Mouse (Mus musculus): ENCODE measurements around the gene Cdk12. TPM values are rescaled to one million over a fixed set of nuclear protein-coding genes. Genes with fewer than 3 reads are reported as not detected.
"Not testable (repeated sequence)": the region's sequence is repeated elsewhere in the genome, so short reads cannot be mapped to it uniquely, and the experiment has no call there.

Cdk12 gene
- total RNA-seq (2021), result 10 to 100 TPM; 38.5 to 41.9 TPM
- long read RNA-seq, experiment 1, partial matches to known transcripts, result 8 of 22 reads
- long read RNA-seq, experiment 1, other reads (novel, unspliced or antisense), result 14 of 22 reads
- long read RNA-seq, experiment 2, partial matches to known transcripts, result 0 of 6 reads
- long read RNA-seq, experiment 2, other reads (novel, unspliced or antisense), result 6 of 6 reads

DNA sequence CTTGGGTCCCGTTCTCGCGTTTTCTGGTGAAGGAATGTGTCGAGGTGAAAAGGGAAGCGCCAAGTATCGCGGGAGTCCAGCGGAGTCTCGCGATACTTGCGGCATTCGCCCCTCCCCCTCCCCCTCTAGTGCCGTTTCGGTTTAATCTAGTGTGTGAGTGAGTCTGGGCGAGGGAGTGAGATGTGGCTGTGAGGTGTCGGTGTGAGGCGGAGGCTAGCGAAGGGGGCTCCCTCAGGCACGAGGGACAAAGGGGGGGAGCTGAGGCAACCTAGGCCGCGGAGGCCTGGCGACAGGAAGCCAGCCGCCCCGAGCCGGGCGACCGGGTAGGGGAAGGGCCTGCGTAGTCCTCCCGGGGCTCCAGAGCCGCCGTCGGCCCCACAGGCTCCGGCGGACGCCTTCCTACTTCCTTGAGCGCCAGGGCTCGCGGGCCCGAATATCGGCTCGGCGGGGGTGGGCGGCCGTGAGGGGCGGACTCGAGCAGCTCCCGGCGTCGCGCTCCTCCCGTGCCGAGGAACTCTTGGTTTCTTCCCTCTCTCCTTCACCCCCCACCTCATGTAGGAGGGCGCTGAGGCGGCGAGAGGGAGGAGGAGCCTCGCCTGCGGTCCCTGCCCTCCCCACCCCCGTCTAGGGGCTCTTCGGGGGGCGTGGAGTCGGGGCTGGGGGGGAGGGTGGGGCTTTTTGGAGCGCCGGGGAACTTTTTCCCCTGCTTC, at the start of gene Cdk12:
TSS of gene Cdk12 (plus strand) at position 419 of the 710 bp plus-strand sequence.
- peak; percentile 98 for DNase-seq

DNA sequence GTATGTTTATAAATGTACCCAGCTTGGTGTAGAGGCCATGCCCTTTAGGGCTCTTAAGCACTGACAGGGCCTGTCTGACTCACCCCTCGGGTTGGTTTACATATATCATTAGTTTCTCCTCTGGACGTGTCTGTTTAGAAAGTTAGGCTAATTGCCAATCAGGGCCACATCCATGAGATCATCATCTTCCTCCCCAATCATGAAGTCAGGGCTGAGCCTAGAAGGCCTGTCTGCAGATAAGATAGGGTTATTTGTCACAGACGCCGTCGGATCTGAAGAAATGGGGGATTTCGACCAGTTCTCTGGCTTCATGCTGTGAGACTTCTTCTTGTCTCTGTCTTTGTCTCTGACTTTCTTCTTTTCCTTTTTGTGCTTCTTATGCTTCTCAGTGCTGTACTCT, 47.8 kb upstream of the Cdk12 start:
- DNase-seq, result no peak

DNA sequence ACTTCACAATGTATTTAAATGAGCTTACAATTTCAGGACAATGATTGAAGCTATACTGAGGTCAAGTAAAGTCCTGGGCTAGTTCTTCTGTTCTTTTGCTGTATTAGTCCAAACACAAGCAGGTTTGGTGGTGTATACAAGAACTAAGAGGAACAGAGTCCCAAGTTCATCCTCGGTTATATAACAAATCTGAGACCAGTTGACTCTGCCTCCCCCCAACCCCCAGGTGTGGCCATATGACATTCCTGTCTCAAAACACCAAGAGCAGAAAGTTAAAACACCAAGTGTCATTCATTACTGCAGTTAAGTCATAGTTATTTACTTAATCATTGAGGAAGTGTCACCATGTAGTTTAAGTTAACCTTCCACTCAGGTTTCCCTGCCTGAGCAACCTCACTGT, 34.5 kb upstream of the Cdk12 start:
- no peak for DNase-seq

DNA sequence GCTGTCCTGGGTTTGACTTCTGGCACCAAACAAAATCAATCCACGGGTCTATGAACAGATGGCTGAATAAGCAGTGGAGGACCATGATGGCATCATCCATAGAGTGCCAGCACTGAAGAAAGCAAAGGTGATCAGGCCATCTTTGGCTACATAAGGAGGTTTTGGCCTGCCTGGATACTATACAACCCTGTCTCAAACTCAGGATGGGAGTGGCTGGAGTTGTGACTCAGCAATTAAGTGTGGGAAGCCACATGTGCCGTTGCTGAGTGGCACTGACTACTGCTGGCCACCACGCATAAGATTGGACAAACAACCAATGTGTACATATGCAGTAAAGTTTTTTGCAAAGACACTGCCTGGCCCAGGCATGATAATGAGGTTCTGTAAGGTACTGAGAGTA, 20.7 kb upstream of the Cdk12 start:
- DNase-seq, result not testable (repeated sequence)

DNA sequence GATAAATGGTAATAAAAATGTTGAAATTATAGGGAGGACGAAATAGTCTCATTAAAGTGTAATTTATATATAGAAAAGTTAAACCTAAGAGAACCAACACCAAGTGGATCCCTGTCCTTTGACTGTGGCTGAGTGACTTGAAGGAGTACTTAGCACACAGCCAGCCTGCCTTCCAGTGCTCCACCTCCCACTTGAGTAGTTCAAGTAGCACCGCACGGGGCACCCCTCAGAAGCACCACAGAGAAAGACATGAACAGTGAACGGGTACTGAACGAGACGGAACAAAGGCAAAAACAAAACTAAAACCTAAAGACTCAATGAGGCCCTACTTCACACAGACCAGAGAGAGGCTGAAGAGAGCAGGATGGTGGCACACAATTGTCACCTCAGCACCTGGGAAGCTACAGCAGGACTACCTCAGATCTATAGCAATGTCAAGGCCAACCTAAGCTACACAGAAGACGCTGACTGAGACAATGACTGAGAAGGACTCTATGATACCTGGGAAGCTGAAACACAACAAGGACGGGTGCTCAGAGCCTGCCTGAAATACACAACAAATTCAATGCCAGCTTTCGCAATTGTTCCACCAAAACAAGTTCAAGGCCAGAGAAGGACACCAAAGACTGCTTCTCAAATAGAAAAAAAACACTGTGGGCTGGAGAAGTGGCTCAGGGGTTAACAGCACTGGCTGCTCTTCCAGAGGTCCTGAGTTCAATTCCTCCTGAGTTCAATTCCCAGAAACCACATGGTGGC, 15.0 kb upstream of the Cdk12 start:
- no peak for DNase-seq

DNA sequence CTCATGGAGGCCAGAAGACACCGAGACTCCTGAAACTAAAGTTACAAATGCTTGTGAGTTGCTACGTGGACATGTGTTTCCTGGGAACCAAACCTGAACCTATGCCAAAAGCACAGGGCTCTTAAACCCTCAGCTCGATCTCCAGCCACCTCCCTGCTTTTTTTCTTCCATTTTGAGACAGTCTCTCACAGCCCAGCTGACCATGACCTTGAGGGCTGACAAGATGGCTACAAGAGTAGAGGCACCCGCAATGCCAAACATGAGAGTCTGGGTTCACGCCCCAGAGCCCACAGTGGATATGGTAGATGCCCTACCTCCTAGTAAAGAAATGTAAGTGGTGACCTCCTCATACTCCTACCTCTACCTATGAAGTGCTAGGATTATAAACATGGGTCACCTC, 12.0 kb upstream of the Cdk12 start:
- peak; percentile 23 for DNase-seq

DNA sequence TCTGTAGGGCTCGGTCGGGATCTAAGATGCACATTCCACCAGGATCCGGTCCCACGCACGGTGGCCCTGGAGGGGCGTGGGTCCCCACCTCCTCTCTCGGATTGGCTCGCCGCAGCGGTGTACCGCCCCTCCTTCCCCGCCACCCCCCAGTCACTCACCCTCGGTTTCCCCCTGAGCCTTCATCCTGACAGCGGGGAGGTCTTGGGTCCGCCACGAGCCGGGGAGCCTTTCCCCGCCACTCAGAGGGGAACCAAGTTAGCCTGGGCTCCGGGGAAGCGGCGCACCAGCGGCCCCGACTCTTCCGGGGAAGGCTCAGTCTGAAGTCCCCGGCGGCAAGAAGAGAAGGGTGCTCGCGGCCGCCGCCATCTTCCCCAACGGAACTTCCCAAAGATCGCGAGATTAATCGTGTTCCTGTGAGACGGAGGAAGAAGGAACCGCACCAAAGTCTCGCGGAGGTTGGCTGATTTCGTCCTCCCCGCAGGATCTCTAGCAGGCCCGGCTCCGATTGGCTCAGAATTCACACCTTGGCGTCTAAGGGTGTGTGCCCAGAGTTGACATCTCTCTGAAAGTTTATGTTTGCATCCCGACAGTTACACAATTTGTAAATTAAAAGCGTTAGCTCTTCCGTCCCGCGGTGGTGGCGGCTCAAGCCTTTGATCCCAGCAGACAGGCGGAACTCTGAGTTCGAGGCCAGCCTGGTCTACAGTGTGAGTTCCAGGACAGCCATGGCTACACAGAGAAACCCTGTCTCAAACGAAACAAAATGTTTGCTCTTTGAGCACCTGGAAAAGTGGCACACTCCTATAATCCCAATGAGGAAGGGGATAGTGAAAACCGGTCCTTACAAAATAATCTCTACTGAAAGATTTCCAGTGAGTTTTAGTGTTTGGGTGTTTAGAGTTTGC, 9.7 kb upstream of the Cdk12 start, which contains the start of gene Med1:
TSS of gene Med1 (minus strand) at position 393 of the 905 bp plus-strand sequence.
- DNase-seq, result peak; percentile 92

DNA sequence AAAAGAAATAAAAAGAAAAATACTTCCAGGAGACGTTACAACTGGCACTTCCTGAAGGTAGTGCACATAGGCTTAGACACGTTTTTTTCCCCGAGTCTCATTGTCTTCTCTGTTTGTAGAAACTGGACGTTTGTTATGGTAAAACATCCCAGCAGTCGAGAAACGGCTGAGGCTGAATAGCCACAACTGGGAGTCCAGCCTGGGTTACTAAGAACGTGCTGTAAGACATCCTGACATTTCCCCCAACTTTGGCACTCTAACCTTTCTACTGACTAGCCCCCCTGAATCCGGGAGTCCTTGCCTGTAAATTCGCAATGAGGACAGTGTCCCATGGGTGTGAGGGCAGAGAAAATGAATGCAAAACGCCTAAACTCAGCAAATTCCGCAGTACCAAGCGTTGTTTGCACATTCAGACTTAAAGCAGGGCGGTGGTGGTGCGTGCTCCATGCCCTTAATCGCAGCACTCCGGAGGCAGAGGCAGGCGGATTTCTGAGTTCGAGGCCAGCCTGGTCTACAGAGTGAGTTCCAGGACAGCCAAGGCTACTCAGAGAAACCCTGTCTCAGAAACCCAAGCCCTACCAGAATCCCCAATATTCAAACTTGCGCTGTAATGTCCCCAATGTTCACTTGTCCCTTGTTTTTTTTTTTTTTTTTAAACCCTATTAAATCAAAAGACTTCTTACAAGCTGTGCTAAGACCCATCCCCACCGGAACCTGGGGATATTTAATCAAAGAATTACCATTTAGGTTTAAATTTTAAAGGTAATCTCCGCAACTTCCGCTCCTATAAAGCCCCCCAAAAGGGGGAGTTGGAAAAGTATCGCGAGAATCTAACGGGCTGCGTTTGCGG, 843 bp upstream of the Cdk12 start:
- peak; percentile 54 for DNase-seq

DNA sequence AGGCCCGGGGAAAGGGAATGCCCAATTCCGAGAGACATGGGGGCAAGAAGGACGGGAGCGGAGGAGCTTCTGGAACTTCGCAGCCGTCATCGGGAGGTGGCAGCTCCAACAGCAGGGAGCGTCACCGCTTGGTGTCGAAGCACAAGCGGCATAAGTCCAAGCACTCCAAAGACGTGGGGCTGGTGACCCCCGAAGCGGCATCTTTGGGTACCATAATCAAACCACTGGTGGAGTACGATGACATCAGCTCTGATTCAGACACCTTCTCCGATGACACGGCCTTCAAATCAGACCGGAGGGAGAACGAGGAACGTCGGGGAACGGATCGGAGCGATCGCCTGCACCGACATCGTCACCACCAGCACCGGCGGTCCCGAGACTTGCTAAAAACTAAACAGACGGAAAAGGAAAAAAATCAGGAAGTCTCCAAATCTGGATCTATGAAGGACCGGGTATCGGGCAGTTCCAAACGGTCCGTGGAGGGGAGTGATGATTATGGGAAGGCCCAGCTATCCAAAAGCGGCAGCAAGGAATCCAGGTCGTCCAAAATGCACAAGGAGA, 572 bp downstream of the Cdk12 start:
- DNase-seq, result no peak

DNA sequence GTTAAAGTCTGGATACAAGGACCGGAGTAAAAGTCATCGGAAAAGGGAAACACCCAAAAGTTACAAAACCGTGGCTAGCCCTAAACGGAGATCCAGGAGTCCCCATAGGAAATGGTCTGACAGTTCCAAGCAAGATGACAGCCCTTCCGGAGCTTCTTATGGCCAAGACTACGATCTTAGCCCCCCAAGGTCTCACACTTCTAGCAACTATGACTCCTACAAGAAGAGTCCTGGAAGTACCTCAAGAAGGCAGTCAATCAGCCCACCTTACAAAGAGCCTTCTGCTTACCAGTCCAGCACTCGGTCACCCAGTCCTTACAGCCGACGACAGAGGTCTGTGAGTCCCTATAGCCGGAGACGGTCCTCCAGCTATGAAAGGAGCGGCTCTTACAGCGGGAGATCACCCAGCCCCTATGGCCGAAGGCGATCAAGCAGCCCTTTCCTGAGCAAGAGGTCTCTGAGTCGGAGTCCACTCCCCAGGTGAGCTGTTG, 1.1 kb downstream of the Cdk12 start:
- peak; percentile 37 for DNase-seq

DNA sequence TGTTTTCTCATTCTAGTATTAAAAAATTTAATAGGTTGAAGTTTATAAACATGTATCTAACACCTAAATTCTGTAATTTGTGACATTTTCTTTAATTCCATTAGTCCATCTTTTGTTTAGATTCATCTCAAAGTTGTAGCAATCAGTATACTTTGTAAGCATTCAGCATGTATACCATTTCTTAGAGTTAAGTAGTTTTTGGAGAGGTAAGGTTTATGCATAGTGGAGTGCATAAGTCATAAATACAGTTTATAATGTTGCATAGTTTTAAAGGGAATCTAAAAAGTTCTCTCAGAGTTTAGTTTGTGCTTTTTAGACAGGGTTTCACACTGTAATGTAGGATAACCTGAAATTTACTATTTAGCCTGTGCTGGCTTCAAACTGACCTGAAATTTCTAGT, 2.6 kb downstream of the Cdk12 start:
- DNase-seq, result no peak

DNA sequence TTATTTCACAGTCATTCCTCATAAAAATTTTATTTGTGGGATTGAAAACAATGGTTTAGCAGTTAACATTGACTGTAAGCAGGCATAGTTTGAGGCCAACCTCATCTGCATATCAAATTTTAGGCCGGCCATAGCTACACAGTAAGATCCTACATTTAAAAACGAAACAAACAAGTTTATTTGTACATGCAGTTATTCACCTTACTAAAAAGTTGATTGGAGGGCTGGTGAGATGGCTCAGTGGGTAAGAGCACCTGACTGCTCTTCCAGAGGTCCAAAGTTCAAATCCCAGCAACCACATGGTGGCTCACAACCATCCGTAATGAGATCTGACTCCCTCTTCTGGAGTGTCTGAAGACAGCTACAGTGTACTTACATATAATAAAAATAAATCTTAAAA, 3.4 kb downstream of the Cdk12 start:
- not testable (repeated sequence) for DNase-seq

DNA sequence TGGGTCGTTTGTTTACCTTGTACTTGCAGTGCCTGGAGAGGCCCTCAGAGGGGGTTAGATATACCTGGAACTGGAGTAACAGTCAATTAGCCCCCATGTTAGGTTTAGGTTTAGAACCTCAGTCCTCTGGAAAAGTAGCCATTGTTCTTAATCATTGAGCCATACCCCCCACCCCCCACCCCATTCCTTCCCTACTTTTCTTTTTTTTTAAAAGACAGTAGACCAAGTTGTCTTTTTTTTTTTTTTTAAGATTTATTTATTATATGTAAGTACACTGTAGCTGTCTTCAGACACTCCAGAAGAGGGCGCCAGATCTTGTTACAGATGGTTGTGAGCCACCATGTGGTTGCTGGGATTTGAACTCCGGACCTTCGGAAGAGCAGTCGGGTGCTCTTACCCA, 6.8 kb downstream of the Cdk12 start:
- DNase-seq, result not testable (repeated sequence)

DNA sequence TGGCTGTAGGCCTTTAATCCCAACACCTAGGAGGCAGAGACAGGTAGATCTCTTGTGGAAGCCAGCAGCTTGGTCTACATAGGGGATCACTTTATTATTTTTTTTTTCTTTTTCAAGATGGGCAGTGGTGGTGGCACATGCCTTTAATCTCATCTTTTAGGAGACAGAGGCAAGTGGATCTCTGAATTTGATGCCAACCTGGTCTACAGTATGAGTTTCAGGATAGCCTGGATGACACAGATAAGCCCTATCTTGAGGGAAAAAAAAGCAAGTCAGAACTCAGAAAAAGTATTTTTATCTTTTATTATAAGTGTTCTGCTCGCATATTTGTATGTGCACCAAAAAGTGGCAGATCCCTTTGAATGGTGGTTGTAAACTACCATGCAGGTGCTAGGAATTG, 10.5 kb downstream of the Cdk12 start:
- no peak for DNase-seq

DNA sequence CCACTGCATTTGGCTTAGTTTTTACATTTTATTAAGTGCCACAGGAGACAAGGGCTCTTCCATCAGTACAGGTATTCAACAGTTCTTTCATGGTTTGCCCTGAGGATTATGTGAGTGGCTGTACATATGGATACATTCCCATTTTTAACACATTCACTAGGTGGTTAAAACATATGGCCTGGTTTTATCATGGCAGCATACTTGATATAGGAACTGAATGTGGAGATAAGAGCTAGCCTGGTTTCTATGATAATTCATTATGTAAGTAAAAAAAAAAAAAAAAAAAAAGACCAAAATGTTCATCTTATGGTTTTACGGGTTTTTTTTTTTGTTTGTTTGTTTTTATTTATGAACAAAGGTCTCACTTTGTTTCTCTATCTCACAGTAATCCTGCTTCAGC, 23.5 kb downstream of the Cdk12 start:
- no peak for DNase-seq

DNA sequence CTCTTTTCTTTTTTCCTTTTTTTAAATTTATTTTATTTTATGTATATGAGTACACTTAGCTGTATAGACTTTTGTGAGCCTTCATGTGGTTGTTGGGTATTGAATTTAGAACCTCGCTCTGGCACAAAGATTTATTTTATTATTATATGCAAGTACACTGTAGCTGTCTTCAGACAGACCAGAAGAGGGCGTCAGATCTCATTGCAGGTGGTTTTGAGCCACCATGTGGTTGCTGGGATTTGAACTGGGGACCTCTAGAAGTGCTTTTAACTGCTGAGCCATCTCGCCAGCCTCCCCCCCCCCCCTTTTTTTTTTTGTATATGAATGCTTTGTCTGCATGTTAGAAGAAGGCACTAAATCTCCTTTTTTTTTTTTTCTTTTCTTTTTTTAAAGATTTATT, 35.6 kb downstream of the Cdk12 start:
- no peak for DNase-seq

DNA sequence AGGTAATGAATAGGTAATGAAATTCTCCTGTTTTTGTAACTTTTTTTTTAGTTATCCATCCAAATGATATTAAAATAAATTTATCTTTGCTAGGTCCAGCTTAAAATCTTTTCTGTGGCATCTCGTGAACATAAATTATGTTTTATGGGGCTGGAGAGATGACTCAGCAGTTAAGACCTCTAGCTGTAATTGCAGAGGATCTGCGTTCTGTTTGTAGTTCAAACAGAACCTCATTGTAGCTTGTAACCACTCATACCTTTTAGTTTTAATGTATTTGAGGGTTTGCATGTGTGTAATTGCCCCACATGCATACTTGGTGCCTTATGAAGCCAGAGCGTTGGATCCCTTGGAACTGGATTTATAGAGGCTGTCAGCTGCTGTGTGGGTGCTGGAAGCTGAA, 36.1 kb downstream of the Cdk12 start:
- DNase-seq, result no peak

DNA sequence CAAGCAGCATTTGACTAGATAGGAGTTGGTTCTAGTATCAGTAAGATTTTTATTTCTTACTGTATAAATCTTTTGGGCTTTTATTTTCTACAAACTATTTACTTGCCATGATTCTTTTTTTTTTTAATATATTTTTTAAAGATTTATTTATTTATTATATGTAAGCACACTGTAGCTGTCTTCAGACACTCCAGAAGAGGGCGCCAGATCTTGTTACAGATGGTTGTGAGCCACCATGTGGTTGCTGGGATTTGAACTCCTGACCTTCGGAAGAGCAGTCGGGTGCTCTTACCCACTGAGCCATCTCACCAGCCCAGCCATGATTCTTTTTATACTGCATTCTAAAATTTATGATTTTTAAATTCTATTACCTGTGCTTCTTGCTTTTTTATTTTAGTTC, 40.1 kb downstream of the Cdk12 start:
- not testable (repeated sequence) for DNase-seq

DNA sequence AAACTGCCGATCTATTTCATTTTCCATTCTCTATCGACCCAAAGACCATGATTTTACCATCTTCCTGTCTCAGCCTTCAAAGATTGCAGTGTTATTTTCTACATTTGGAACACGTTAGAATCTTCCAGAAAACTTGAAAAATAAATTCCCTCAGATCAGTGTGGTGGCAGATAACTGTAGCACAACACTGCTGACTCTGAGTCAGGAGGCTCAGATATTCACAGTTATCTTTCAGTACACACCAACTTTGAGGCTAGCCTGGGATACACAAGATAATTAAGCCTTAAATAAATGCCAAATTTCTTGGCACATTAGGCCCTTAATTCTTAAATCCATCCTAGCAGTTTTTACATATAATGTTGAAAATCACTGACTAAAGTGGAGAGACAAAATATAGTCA, 41.6 kb downstream of the Cdk12 start:
- no peak for DNase-seq

DNA sequence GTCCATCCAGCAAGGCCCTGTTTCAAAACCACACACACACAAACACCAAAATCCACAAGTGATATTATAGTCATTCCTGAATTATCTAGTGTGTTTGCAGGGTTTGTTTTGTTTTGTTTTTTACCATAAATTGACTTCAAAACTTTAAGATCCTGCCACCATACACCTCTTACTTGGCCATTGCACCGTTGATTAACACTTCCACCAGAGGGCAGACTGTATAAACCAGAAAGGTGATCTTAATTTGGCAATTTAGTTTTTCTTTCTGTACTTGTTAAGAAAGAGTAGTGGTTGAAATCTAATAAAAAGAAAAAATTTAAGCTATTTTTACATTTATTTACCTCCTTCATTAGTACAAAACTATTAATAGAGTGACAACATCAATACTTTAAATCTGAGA, 44.5 kb downstream of the Cdk12 start:
- no peak for DNase-seq

DNA sequence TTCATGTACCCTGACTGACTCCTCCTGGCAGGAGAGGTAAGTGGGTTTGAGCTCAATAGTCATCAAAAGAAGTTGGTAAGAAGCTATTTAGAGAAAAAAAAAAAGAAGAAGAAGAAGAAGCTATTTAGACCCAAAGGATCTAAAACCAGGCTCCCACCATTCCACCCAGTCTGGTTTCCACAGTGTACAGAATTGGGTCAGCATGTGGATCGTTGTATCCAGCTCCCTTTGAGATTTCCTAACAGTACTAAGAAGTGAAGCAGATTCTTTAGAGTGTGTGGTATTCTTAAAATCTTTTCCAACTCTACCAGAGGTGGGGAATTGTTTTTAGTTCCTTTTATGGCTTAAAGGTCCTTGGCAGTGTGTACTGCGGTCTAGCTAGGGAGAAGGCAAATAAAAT, 50.9 kb downstream of the Cdk12 start:
- DNase-seq, result no peak
